Mouse (Mus musculus) intestine, embryonic 14.5 days (tissue): ENCODE measurements around the gene Slc37a1. TPM values are rescaled to one million over a fixed set of nuclear protein-coding genes. Genes with fewer than 3 reads are reported as not detected.

Experiments used
- ATAC-seq: fragments of 200-750 bp; cut with Nextera tagmentation; replicated peaks from 2 replicates; pipeline ENCODE4 v1.8.0; 2017; ENCODE audit warnings: low read depth, moderate number of reproducible peaks, moderate TSS enrichment, moderate library complexity; ENCODE audit not compliant: low FRiP score, low TSS enrichment
- DNase-seq: peaks from one replicate; pipeline ENCODE4 v3.0.0-alpha.2; 2018; ENCODE audit warnings: low spot score
- H3K27ac ChIP-seq: fragments of 300-500 bp; sonication (generic); 2 replicates; pipeline ENCODE4 v1.5.1; 2014; ENCODE audit warnings: low read depth, mild to moderate bottlenecking, control low read depth
- H3K27me3 ChIP-seq: fragments of 300-500 bp; sonication (generic); replicated peaks from 2 replicates; pipeline ENCODE4 v1.6.1; 2014; ENCODE audit warnings: low read length, control low read depth; ENCODE audit not compliant: control insufficient read depth, insufficient read depth
- H3K36me3 ChIP-seq: fragments of 300-500 bp; sonication (generic); 2 replicates; pipeline ENCODE4 v1.6.1; 2014; ENCODE audit warnings: low read length, control low read depth; ENCODE audit not compliant: control insufficient read depth, insufficient read depth
- H3K4me1 ChIP-seq: fragments of 300-500 bp; sonication (generic); replicated peaks from 2 replicates; pipeline ENCODE4 v1.6.1; 2014; ENCODE audit warnings: low read length, control low read depth, mixed read lengths; ENCODE audit not compliant: control insufficient read depth, insufficient read depth
- H3K4me2 ChIP-seq: fragments of 300-500 bp; sonication (generic); 2 replicates; pipeline ENCODE4 v1.6.1; 2014; ENCODE audit warnings: low read length
- H3K4me3 ChIP-seq: fragments of 300-500 bp; sonication (generic); 2 replicates; pipeline ENCODE4 v1.5.1; 2014; ENCODE audit warnings: low read depth, low read length, control low read depth, mixed read lengths
- H3K9ac ChIP-seq: fragments of 300-500 bp; sonication (generic); 2 replicates; pipeline ENCODE4 v1.6.1; 2014; ENCODE audit warnings: mild to moderate bottlenecking, low read length
- H3K9me3 ChIP-seq: fragments of 300-500 bp; sonication (generic); 2 replicates; pipeline ENCODE4 v1.6.1; 2016; ENCODE audit warnings: low read length, control low read depth; ENCODE audit not compliant: control insufficient read depth
- WGBS: fragments of 180-500 bp; shearing (Covaris S2); extraction: QIAGEN DNeasy Blood & Tissue Kit; methylation state at CpG from one replicate; pipeline ENCODE4 v1.1.7; 2014; 5-methylcytosine and 5-hydroxymethylcytosine counted together
- polyA plus RNA-seq: library from polyadenylated mRNA; unstranded; fragments of >200 nt; fragmentation: Nextera tagmentation; extraction: Ambion mirVana; gene quantifications from 2 replicates; pipeline ENCODE4 v1.2.1, GENCODE M21; 2014

Gene Slc37a1
- polyA plus RNA-seq, 1 experiment from 2014 or later: 14.7 TPM

DNA sequence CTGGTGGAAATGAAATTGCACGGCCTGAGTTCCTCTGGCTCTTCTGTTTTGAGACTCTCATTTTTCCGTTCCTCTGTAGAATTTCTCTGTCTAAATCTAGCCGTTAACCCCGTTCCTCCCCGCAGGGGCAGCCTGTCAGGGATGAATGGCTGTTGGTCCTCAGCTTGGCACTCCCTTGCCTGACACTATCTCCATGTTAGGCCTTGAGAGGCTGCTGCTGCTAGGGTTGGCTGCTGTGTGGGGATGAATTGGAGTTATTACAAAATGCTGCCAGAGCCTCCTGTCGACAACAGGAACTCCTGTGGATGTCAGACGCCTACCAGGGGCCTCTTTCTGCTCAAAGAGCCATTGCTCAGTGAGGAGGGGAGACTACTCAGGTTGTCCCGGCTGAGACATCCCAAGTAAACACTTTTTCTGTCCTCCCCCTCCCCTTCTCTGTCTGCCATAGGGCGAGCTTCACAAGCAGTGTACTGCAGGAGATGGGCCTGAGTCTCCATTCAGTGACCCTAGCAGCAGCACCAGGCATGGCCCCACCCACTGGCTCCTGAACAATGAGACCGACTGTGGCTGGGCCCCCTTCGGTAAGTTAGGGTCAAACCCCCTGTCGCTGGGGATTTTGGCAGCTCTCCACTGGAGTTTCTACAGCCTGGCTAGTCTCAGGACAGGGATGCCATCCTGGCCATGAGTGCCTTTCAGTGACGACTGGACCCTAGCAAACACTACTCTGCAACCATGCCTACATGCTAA lies 28.6 kb downstream of the Slc37a1 start:
- no peak overlapping the region for H3K9ac ChIP-seq
- H3K36me3 ChIP-seq: no peaks in the 10 kb centered on the region
- H3K27me3 ChIP-seq: no peaks in the 10 kb centered on the region
- no peak for ATAC-seq
- DNase-seq: no peak
- WGBS: 29% methylated on average over 13 of the region's 13 CpGs
- no peaks in the 10 kb centered on the region for H3K9me3 ChIP-seq
- no peak overlapping the region for H3K27ac ChIP-seq
- H3K4me3 ChIP-seq: no peak overlapping the region
- peaks cover 13% of the 10 kb centered on the region; the same call in 1 of the 2 replicates for H3K4me1 ChIP-seq
- H3K4me2 ChIP-seq: no peak overlapping the region

DNA sequence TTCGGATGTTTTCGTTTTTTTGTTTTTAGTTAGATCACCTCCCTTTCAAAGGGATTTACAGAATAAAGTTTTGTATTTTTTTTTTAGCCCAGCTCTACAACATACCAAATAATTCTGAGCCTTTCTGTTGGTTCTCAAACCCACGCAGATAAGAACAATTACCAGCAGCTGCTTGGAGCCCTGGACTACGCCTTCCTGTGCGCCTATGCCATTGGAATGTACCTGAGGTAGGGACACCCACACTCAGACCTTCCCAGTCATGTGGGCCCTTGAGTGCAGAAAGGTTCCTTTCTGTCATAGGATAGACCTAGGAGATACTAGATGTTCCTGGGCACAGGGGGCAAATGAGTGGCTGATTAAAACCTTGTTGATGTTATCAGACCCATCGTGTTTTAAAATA lies 29.4 kb downstream of the Slc37a1 start:
- 77% methylated on average over 6 of the region's 6 CpGs for WGBS
- H3K9ac ChIP-seq: no peak overlapping the region
- H3K27ac ChIP-seq: no peak overlapping the region
- no peak overlapping the region for H3K4me2 ChIP-seq
- no peak overlapping the region for H3K4me3 ChIP-seq
- DNase-seq (no peak), ATAC-seq (no peak)
- no peaks in the 10 kb centered on the region for H3K9me3 ChIP-seq
- no peaks in the 10 kb centered on the region for H3K27me3 ChIP-seq
- H3K36me3 ChIP-seq: no peaks in the 10 kb centered on the region
- H3K4me1 ChIP-seq: peaks cover 20% of the 10 kb centered on the region

DNA sequence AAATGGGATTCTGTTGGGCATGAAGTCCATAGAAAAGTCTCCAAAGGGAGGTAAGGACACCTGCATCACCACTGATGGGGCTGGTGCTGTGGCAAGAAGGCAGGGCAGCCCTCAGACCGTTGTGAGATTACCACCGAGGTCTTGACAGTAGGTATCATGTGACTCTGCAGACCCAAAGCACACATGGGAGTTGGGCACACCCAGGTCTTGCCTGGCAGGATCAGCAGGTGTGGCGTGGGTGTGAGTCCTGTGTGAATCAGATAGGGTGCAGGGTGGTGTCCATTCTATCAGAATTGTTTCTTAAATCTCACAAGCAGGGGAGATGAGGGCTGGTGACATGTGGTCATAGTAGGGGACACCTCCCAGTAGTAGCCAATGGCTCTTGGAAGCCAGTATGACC lies 30.4 kb downstream of the Slc37a1 start:
- DNase-seq: no peak
- no peak overlapping the region for H3K9ac ChIP-seq
- H3K4me2 ChIP-seq: no peak overlapping the region
- no peak for ATAC-seq
- 69% methylated on average over 3 of the region's 3 CpGs for WGBS
- no peak overlapping the region for H3K4me3 ChIP-seq
- peaks cover 25% of the 10 kb centered on the region for H3K4me1 ChIP-seq
- no peaks in the 10 kb centered on the region for H3K36me3 ChIP-seq
- H3K27ac ChIP-seq: no peak overlapping the region
- no peaks in the 10 kb centered on the region for H3K9me3 ChIP-seq
- no peaks in the 10 kb centered on the region for H3K27me3 ChIP-seq

DNA sequence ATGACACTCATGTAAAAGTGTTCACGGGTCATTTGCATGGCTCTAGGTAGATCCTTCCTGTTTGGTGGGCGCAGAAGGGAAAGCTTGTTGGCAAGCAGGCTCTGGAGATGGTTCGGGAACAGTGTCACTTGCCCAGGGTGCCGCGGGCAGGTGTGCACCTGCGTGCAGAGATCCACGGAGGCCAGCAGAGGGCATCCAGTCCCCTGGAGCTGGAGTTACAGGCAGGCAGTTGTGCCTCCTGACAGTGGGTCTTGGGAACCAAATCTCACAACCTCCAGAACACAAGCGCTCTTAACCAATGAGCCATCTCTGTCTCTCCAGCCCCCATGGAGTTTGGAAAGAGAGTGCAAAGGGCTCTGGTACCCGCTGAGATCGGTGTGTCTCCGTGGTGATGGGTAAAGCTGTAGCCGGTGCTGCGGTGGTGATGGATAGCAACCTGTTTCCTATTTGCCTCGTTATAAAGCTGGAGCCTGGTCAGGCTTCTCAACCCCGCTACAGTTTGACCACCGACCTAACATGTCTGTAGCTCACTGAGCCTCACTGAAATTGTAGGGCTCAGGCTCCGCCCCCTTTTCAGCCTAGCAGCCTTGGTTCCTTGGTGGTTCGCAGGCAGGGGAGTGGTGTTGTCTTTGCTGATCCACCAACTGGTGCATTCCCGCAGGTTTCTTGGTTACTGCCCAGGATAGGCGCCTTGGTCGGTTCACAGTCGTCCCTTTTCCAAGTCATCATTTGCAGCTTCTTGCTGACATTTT lies 31.1 kb downstream of the Slc37a1 start:
- ATAC-seq (no peak), DNase-seq (no peak)
- Histone ChIP-seq H3K4me2 (no peak overlapping the region), H3K4me3 (no peak overlapping the region), H3K9ac (no peak overlapping the region), H3K27me3 (no peaks in the 10 kb centered on the region), H3K9me3 (no peaks in the 10 kb centered on the region), H3K36me3 (no peaks in the 10 kb centered on the region), H3K4me1 (peaks cover 25% of the 10 kb centered on the region), H3K27ac (no peak overlapping the region)
- 54% methylated on average over 22 of the region's 22 CpGs for WGBS

DNA sequence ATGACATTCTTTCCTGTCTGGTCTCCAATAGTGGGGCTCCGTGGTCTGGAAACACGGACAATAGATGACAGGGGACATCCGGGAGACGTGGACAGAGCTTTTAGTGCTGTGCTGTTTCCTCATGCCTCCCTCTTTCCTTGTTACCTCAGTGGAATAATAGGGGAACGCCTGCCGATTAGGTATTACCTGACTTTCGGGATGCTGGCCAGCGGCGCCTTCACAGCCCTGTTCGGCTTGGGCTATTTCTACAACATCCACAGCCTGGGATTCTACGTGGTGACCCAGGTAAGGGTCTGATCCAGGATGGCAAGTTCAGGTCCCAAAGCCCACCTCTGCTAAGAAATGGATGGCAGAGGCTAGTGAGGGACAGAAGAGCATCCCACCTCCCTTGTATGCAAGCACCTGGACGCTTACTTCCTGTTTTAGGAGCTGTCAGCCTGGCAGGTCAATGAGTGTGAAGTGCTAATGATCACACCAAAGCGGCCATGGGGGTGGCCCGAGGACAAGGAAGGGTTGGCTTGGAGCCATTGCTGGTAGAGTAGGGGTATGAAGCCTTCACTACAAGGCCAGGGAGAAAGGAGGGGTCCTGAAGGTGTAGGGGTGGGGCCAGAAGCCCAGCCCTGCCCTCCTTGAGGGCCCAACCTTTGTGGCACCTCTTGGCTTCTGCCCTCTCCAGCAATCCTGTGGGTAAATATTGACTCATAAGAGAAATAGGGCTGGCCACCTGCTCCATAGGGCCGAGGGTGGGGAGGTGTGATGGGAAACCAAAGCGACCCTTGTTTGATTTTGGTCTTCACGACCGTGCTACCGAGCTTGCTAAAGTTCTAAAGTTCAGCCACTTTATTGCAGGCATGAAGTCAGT lies 32.5 kb downstream of the Slc37a1 start:
- H3K4me3 ChIP-seq: no peak overlapping the region
- H3K4me1 ChIP-seq: peaks cover 26% of the 10 kb centered on the region
- no peak overlapping the region for H3K4me2 ChIP-seq
- no peak overlapping the region for H3K9ac ChIP-seq
- H3K27me3 ChIP-seq: no peaks in the 10 kb centered on the region
- no peak for DNase-seq
- 83% methylated on average over 19 of the region's 19 CpGs for WGBS
- H3K9me3 ChIP-seq: no peaks in the 10 kb centered on the region
- ATAC-seq: peak; percentile 78
- no peaks in the 10 kb centered on the region for H3K36me3 ChIP-seq
- peak overlapping the region; percentile 80 for H3K27ac ChIP-seq

DNA sequence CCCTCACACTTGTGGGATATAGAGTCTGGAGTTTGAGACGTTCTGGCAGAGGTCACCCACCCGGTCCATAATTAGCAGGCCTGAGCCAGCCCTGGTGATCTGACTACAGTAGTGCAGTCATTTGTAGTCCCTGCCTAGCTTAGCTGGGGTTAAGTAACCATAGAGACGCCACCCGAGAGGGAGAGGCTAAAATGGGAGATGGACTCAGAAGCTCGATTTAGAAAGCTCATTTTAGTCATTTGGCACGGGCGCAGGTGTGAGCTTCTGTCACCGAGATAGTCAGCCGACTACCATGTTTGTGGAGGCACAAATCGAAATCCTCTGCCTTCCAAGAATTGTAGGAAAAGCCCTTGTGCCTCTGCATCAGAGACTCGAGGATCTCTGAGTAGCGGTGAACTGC lies 34.8 kb downstream of the Slc37a1 start:
- DNase-seq (no peak), ATAC-seq (no peak)
- no peaks in the 10 kb centered on the region for H3K27me3 ChIP-seq
- no peak overlapping the region for H3K9ac ChIP-seq
- no peak overlapping the region for H3K4me2 ChIP-seq
- H3K4me1 ChIP-seq: peaks cover 21% of the 10 kb centered on the region
- H3K9me3 ChIP-seq: no peaks in the 10 kb centered on the region
- no peak overlapping the region for H3K4me3 ChIP-seq
- H3K27ac ChIP-seq: no peak overlapping the region
- 83% methylated on average over 12 of the region's 12 CpGs for WGBS
- no peaks in the 10 kb centered on the region for H3K36me3 ChIP-seq

DNA sequence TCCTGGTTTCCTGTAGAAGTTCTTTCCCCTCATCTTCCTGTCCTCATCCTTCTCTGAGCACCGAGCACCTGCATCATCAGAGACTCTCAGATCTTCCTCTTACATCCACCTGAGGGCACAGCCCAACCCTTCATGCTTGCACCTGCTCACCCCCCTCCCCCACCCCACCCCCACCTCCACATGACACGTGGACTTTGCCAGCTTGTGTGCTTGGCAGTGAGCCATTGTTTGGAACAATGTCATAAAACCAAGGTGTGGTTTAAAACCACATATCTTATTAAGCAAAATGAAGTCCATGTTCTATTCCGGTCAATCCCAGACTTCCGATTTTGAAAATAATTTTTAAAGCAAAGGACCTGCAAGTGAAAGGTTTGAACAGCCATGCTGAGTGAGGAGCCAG lies 35.9 kb downstream of the Slc37a1 start:
- no peak for ATAC-seq
- Histone ChIP-seq H3K9ac (no peak overlapping the region), H3K4me3 (no peak overlapping the region), H3K27ac (no peak overlapping the region), H3K36me3 (no peaks in the 10 kb centered on the region), H3K4me1 (peaks cover 21% of the 10 kb centered on the region), H3K27me3 (no peaks in the 10 kb centered on the region), H3K9me3 (no peaks in the 10 kb centered on the region), H3K4me2 (no peak overlapping the region)
- no peak for DNase-seq
- 72% methylated on average over 4 of the region's 4 CpGs for WGBS

DNA sequence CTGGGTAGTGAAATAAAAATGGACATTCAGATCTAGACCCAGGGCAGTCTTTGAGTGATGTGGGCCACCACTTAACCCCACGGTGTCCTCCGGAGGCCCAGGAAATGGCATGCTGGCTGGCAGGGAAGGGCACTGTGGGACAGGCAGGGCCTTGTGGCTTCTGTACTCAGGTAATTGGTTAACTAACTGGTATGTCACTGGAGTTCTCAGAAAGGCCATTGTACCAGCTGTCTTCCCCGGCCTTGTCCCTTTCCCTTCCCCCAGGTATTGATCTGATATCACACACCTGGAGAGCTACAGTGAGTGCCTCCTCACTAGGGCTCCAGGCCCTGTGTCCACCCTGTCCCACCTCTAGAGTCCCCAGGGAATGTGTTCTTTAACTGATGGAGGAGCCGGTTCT lies 36.8 kb downstream of the Slc37a1 start:
- Histone ChIP-seq H3K9ac (no peak overlapping the region), H3K4me1 (peaks cover 21% of the 10 kb centered on the region), H3K27ac (0 out of 2 replicates have a peak overlapping the region, but pooled peaks have one; percentile 52), H3K4me3 (no peak overlapping the region), H3K27me3 (no peaks in the 10 kb centered on the region), H3K4me2 (no peak overlapping the region), H3K9me3 (no peaks in the 10 kb centered on the region), H3K36me3 (no peaks in the 10 kb centered on the region)
- no peak for ATAC-seq
- WGBS: 73% methylated on average over 4 of the region's 4 CpGs
- DNase-seq: no peak
